Mouse (Mus musculus): ENCODE results near the gene Jarid2. TPM values are rescaled to one million over a fixed set of nuclear protein-coding genes. Genes with fewer than 3 reads are reported as not detected.

Jarid2 gene
- polyA plus RNA-seq, 1 experiment from 2014 or later = 10.0 TPM

GRCm38 (mm10) chr13:44796775-44797174, 67.5 kb downstream of the Jarid2 start:
- Histone ChIP-seq H3K9me3 (ENCODE audit: low read length) (no peaks in the 10 kb centered on the region), H3K36me3 (ENCODE audit: insufficient read depth, low read length) (no peaks in the 10 kb centered on the region), H3K4me3 (ENCODE audit: low read depth, low read length) (no peak overlapping the region), H3K9ac (replicated peaks; ENCODE audit: low read depth) (no peak overlapping the region), H3K27ac (ENCODE audit: low read length) (no peak overlapping the region), H3K4me2 (replicated peaks; ENCODE audit: low read depth, low read length) (no peak overlapping the region), H3K27me3 (replicated peaks; ENCODE audit: insufficient read depth, low read length) (no peaks in the 10 kb centered on the region), H3K4me1 (ENCODE audit: insufficient read depth, low read depth, low read length) (peaks cover 8% of the 10 kb centered on the region; the same call in 1 of the 2 replicates)
- 54% methylated on average over 2 of the region's 2 CpGs for WGBS
- TF ChIP-seq EP300 (IDR thresholded peaks at IDR 0.05) = no peak
- no peak for TF ChIP-seq CTCF (IDR thresholded peaks at IDR 0.05)
- no peak for ATAC-seq
- no peak for DNase-seq (ENCODE audit: low spot score)

GRCm38 (mm10) chr13:44798280-44798679, 69.0 kb downstream of the Jarid2 start:
- Histone ChIP-seq H3K9me3 (ENCODE audit: low read length) (no peaks in the 10 kb centered on the region), H3K4me1 (ENCODE audit: insufficient read depth, low read depth, low read length) (peaks cover 5% of the 10 kb centered on the region; the same call in 1 of the 2 replicates), H3K4me2 (replicated peaks; ENCODE audit: low read depth, low read length) (no peak overlapping the region), H3K4me3 (ENCODE audit: low read depth, low read length) (no peak overlapping the region), H3K27ac (ENCODE audit: low read length) (no peak overlapping the region), H3K27me3 (replicated peaks; ENCODE audit: insufficient read depth, low read length) (no peaks in the 10 kb centered on the region), H3K36me3 (ENCODE audit: insufficient read depth, low read length) (no peaks in the 10 kb centered on the region), H3K9ac (replicated peaks; ENCODE audit: low read depth) (no peak overlapping the region)
- 82% methylated on average over 3 of the region's 3 CpGs for WGBS
- DNase-seq (ENCODE audit: low spot score) (no peak), ATAC-seq (no peak)
- TF ChIP-seq EP300 (IDR thresholded peaks at IDR 0.05) = no peak
- TF ChIP-seq CTCF (IDR thresholded peaks at IDR 0.05) = peak; percentile 58

- Histone ChIP-seq H3K4me2 (replicated peaks; ENCODE audit: low read depth, low read length) (no peak overlapping the region), H3K4me3 (ENCODE audit: low read depth, low read length) (no peak overlapping the region), H3K4me1 (ENCODE audit: insufficient read depth, low read depth, low read length) (peaks cover 5% of the 10 kb centered on the region; the same call in 1 of the 2 replicates), H3K36me3 (ENCODE audit: insufficient read depth, low read length) (no peaks in the 10 kb centered on the region), H3K27ac (ENCODE audit: low read length) (no peak overlapping the region), H3K27me3 (replicated peaks; ENCODE audit: insufficient read depth, low read length) (no peaks in the 10 kb centered on the region), H3K9ac (replicated peaks; ENCODE audit: low read depth) (no peak overlapping the region), H3K9me3 (ENCODE audit: low read length) (no peaks in the 10 kb centered on the region)
- ATAC-seq (no peak), DNase-seq (ENCODE audit: low spot score) (no peak)
- TF ChIP-seq EP300 (IDR thresholded peaks at IDR 0.05) (no peak), CTCF (IDR thresholded peaks at IDR 0.05) (no peak)
Measured at GRCm38 (mm10) chr13:44799166-44799565, 69.9 kb downstream of the Jarid2 start.

- 63% methylated on average over 7 of the region's 7 CpGs for WGBS
- no peak for TF ChIP-seq EP300 (IDR thresholded peaks at IDR 0.05)
- TF ChIP-seq CTCF (IDR thresholded peaks at IDR 0.05) = no peak
- H3K36me3 ChIP-seq (ENCODE audit: insufficient read depth, low read length) = no peaks in the 10 kb centered on the region
- no peak overlapping the region for H3K4me3 ChIP-seq (ENCODE audit: low read depth, low read length)
- no peaks in the 10 kb centered on the region for H3K27me3 ChIP-seq (replicated peaks; ENCODE audit: insufficient read depth, low read length)
- H3K27ac ChIP-seq (ENCODE audit: low read length) = no peak overlapping the region
- no peak overlapping the region for H3K4me2 ChIP-seq (replicated peaks; ENCODE audit: low read depth, low read length)
- H3K9ac ChIP-seq (replicated peaks; ENCODE audit: low read depth) = no peak overlapping the region
- DNase-seq (ENCODE audit: low spot score) = no peak
- H3K9me3 ChIP-seq (ENCODE audit: low read length) = no peaks in the 10 kb centered on the region
- H3K4me1 ChIP-seq (ENCODE audit: insufficient read depth, low read depth, low read length) = peaks cover 5% of the 10 kb centered on the region; the same call in 1 of the 2 replicates
- ATAC-seq = no peak
Measured at GRCm38 (mm10) chr13:44800059-44800458, 70.8 kb downstream of the Jarid2 start.

GRCm38 (mm10) chr13:44804876-44805275, 75.6 kb downstream of the Jarid2 start:
- DNase-seq (ENCODE audit: low spot score) = peak; percentile 74
- no peaks in the 10 kb centered on the region for H3K27me3 ChIP-seq (replicated peaks; ENCODE audit: insufficient read depth, low read length)
- WGBS = 16% methylated on average over 1 of the region's 1 CpGs

GRCm38 (mm10) chr13:44808307-44808706, 79.0 kb downstream of the Jarid2 start:
- no peak for DNase-seq (ENCODE audit: low spot score)

More at GRCm38 (mm10) chr13:44804876-44805275, 75.6 kb downstream of the Jarid2 start:
- Histone ChIP-seq H3K4me2 (replicated peaks; ENCODE audit: low read depth, low read length) (no peak overlapping the region), H3K9me3 (ENCODE audit: low read length) (no peaks in the 10 kb centered on the region), H3K9ac (replicated peaks; ENCODE audit: low read depth) (no peak overlapping the region), H3K27ac (ENCODE audit: low read length) (no peak overlapping the region), H3K36me3 (ENCODE audit: insufficient read depth, low read length) (no peaks in the 10 kb centered on the region), H3K4me1 (ENCODE audit: insufficient read depth, low read depth, low read length) (peaks cover 4% of the 10 kb centered on the region; the same call in 1 of the 2 replicates), H3K4me3 (ENCODE audit: low read depth, low read length) (no peak overlapping the region)
- TF ChIP-seq CTCF (IDR thresholded peaks at IDR 0.05) (peak; percentile 87), EP300 (IDR thresholded peaks at IDR 0.05) (no peak)
- no peak for ATAC-seq

GRCm38 (mm10) chr13:44811021-44811420, 81.7 kb downstream of the Jarid2 start:
- H3K27ac ChIP-seq (ENCODE audit: low read length) = no peak overlapping the region
- no peak overlapping the region for H3K9ac ChIP-seq (replicated peaks; ENCODE audit: low read depth)
- H3K9me3 ChIP-seq (ENCODE audit: low read length) = no peaks in the 10 kb centered on the region
- no peaks in the 10 kb centered on the region for H3K36me3 ChIP-seq (ENCODE audit: insufficient read depth, low read length)
- H3K4me2 ChIP-seq (replicated peaks; ENCODE audit: low read depth, low read length) = no peak overlapping the region
- TF ChIP-seq EP300 (IDR thresholded peaks at IDR 0.05) (no peak), CTCF (IDR thresholded peaks at IDR 0.05) (no peak)
- ATAC-seq (no peak), DNase-seq (ENCODE audit: low spot score) (no peak)
- no peaks in the 10 kb centered on the region for H3K27me3 ChIP-seq (replicated peaks; ENCODE audit: insufficient read depth, low read length)
- 62% methylated on average over 2 of the region's 2 CpGs for WGBS
- no peaks in the 10 kb centered on the region for H3K4me1 ChIP-seq (ENCODE audit: insufficient read depth, low read depth, low read length)
- H3K4me3 ChIP-seq (ENCODE audit: low read depth, low read length) = no peak overlapping the region

More at GRCm38 (mm10) chr13:44808307-44808706, 79.0 kb downstream of the Jarid2 start:
- Histone ChIP-seq H3K27ac (ENCODE audit: low read length) (no peak overlapping the region), H3K9me3 (ENCODE audit: low read length) (no peaks in the 10 kb centered on the region), H3K4me1 (ENCODE audit: insufficient read depth, low read depth, low read length) (no peaks in the 10 kb centered on the region), H3K4me2 (replicated peaks; ENCODE audit: low read depth, low read length) (no peak overlapping the region), H3K4me3 (ENCODE audit: low read depth, low read length) (no peak overlapping the region), H3K9ac (replicated peaks; ENCODE audit: low read depth) (no peak overlapping the region), H3K36me3 (ENCODE audit: insufficient read depth, low read length) (no peaks in the 10 kb centered on the region), H3K27me3 (replicated peaks; ENCODE audit: insufficient read depth, low read length) (no peaks in the 10 kb centered on the region)
- TF ChIP-seq EP300 (IDR thresholded peaks at IDR 0.05) (no peak), CTCF (IDR thresholded peaks at IDR 0.05) (no peak)
- ATAC-seq = no peak
- WGBS = 84% methylated on average over 1 of the region's 1 CpGs

Measured in lung, postnatal 0 days (tissue).